Mouse (Mus musculus): ENCODE results near the gene Ces5a. TPM values are rescaled to one million over a fixed set of nuclear protein-coding genes. Genes with fewer than 3 reads are reported as not detected.

Ces5a gene
- total RNA-seq (2023): not detected

DNA sequence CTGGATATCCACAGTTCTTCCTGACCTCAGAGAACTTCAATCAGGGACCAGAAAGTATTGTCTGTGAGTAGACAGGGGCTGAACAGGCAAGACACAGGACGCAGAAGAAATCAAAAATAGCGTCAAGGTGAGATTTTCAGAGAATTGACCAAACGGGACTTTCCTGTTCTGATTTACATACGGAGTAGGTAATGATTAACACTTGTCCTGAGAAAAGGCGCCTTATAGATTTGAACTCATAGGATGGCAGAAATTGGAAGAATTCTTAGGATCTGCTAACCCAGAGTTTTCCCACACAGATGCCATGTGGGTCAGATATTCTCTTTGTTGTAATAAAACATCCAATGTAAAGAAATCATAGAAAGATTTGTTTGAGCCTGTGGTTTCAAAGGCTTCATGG lies at the start of gene Ces5a:
Gene Ces5a (minus strand): TSS at position 101 of the 400 bp plus-strand sequence.

Other genes starting within 250 kb of the Ces5a start
- gene Ces1g, start 198.5 kb downstream of the Ces5a start, total RNA-seq (2023): not detected
- not detected for gene Ces1h, start 156.1 kb downstream of the Ces5a start, total RNA-seq (2023)

Measured in neutrophil, adult 83 days (primary cell).